Mouse (Mus musculus): ENCODE data around the gene Osbpl6.

- TF ChIP-seq CTCF (IDR thresholded peaks at IDR 0.05; ENCODE audit: low read depth, low read length), result no peak
- TF ChIP-seq TAL1 (conservative IDR thresholded peaks at IDR 0.05; ENCODE audit: low read depth, low read length), result no peak
- TF ChIP-seq GATA1 (IDR thresholded peaks at IDR 0.05; ENCODE audit: borderline replicate concordance, low read length), result no peak
- no peak for TF ChIP-seq GATA2 (IDR thresholded peaks at IDR 0.05; ENCODE audit: borderline replicate concordance, low read depth, low read length)
- no peak for TF ChIP-seq POLR2AphosphoS5 (IDR thresholded peaks at IDR 0.05; ENCODE audit: insufficient replicate concordance, low read depth, low read length)
Measured at GRCm38 (mm10) chr2:76400178-76400577, 6.1 kb upstream of the Osbpl6 start.
